Mouse (Mus musculus) adrenal gland, postnatal 4 days (tissue): ENCODE results near the gene Gm15093. TPM values are rescaled to one million over a fixed set of nuclear protein-coding genes. Genes with fewer than 3 reads are reported as not detected.
"Not testable (repeated sequence)": the region's sequence is repeated elsewhere in the genome, so short reads cannot be mapped to it uniquely, and the experiment has no call there.

ENCODE experiments used
- DNase-seq, 2 experiments: peaks; one replicate each; pipeline ENCODE4 v3.0.0; 2021 to 2022; ENCODE audit warnings: low spot score in 2 of 2, mixed read lengths in 2 of 2
- long read RNA-seq, 2 experiments: library from polyadenylated mRNA; stranded (forward); transcript quantifications; one replicate each; pipeline ENCODE4 v2.0.0; 2021
- total RNA-seq, 2 experiments: library from RNA; stranded (reverse); gene quantifications; 2 replicates each; pipeline ENCODE4 v1.2.3; 2021

Gm15093 gene
- total RNA-seq: not detected
- long read RNA-seq, experiment 1: 0 reads
- long read RNA-seq, experiment 2: 0 reads

DNA sequence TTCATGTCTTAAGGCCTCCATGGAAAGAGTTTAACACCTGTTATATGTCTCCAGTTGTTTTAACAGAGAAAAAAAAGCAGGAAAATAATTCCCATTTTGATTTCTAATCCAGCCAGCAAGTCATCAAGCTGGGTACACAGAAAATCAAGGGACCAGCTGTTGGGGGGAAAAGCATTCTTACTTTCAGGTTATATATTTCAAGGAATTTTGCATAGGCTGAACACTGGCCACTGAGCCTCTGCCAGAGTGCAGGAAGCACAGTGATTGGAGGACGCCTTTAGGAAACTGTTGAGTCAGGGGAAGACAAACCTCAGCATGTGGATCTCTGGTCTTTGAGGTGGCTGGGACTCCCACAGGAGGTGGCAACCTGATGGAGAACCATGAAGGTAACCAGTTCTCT lies at the start of gene Gm15093:
Gene Gm15093 (plus strand): TSS at position 301 of the 400 bp plus-strand sequence.
- not testable (repeated sequence) for DNase-seq

Other genes with a start within 250 kb of the Gm15093 start
- gene Ott, start 198.1 kb upstream of the Gm15093 start, total RNA-seq: not detected
- not detected for gene Gm15085, start 175.2 kb downstream of the Gm15093 start, total RNA-seq